Mouse (Mus musculus): ENCODE results near the gene Mtmr12. TPM values are rescaled to one million over a fixed set of nuclear protein-coding genes. Genes with fewer than 3 reads are reported as not detected.

Gene Mtmr12
- 10 to 100 TPM in 1 of 2 experiments, under 1 TPM in 1; 0.64 to 10.6 TPM for polyA plus RNA-seq (2012; fragmentation: generic; extraction: Trizol)

DNA sequence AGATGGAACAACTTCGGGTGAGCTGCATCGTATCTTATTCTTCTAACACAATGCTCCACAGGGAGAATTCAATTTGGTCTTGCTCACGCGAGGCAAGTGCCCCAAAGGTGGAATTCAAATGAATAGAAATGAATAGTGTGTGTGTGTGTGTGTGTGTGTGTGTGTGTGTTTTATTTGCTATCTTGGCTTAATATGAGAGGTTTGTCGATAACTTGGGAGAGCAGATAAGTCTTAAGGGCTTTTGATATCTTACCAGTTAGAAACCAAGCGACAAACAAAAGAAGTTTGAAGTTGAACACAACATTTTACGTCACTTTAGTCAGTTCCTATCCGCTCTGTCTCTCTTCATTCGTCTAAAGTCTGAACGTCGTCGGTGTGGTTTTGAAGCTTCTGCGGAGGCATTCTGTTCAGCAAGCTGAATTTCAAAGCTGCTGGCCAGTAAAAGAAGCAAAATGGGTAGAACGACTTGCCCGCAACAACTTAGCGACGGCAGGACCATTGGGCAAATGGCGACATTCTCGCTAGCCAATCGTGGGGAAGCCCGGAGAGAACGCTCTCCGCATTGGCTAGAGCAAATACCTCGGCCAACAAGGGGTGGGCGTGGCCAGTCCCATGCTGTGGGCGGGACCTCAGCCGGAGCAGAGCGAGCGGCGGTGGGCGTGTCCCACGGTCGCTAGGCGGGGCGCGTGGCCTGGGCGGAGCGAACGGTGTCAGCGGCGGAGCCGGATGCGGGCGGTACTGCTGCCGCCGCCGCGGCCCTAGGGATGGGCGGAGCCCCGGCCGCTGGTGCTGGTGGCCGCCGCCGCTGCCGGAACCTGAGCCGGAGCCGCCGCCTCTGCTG, at the start of gene Mtmr12:
TSS of gene Mtmr12 (plus strand) at position 710 of the 841 bp plus-strand sequence.

DNA sequence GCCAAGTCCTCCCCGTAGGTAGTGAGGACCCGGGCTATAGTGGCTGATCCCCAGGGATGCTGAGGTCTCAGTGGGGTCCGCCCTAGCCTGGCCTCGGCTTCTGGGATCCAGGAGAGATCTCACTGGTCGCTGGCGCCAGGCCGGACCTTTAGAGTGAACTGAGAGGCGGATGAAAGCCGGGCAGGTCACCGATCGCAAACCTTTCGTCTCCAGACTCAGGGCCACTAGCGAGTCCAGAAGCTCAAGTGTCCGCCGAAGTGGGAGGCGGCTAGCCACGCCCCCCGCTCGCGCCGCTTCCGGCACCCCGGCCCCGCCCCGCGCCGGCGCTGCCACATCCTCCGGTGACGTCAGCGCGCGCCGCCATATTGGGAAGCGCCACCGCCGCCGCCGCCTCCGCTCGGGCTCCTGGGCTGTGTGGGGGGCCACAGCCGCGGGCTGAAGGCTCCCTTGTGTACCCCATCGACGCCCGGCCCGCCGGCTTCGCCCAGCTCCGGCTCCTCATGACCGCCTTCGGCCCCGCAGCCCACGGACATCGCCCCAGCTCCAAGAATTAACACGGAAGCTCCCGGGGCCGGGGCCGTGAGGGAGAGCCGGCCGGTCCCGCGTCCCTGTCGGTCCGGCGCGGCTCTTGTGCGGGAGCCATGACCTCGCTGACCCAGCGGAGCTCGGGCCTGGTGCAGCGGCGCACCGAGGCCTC, 116.4 kb downstream of the Mtmr12 start, which contains the start of gene Golph3:
TSS of gene Golph3 (plus strand) at position 360 of the 697 bp plus-strand sequence.

DNA sequence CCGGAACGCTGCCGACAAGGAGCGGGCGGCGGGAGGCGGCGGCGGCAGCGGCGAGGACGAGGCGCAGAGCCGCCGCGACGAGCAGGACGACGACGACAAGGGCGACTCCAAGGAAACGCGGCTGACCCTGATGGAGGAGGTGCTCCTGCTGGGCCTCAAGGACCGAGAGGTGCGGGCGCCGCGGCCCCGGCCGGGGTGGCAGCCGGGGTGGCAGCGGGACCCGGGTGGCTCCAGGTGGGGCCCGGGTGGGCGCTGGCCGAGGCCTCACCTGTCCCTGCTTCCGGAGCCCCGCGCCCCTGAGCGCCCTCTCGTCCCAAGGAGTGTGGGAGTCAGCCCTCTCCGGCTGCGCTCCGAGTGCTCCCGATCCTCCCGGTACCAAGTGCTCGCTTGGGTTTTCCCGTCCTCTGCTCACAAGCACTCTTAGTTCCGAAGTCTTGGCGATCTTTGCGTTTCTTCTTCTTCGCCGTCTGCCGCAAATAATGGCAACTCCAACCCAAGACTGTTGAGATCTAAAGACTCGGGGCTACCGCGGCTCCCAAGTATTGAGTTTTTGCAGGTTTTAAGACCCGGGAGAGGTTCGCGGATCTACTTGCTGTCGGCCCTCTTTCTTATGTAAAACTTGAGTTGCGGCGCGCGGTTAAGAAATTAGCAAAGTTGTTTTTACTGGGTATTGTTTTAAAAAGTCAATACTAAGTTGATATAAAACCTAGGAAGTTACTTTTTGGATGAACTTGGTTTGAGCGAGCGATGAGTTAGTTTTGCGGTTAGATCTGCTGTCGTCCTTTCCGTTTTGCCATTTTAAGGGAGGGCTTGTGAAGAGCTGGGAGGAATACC, 117.2 kb downstream of the Mtmr12 start, which contains the start of gene 1810049J17Rik:
TSS of gene 1810049J17Rik (minus strand) at position 112 of the 834 bp plus-strand sequence.

Other genes with a start within 250 kb of the Mtmr12 start
- gene Sub1, start 208.0 kb upstream of the Mtmr12 start, polyA plus RNA-seq (2012; fragmentation: generic; extraction: Trizol): 100 to 1,000 TPM in 1 of 2 experiments, 10 to 100 TPM in 1; 58.1 to 139 TPM
- gene Zfr, start 87.2 kb upstream of the Mtmr12 start, polyA plus RNA-seq (2012; fragmentation: generic; extraction: Trizol): 10 to 100 TPM in 1 of 2 experiments, 1 to 10 TPM in 1; 1.2 to 19.6 TPM
- 10 to 100 TPM in 1 of 2 experiments, 1 to 10 TPM in 1; 4.8 to 29.2 TPM for gene Golph3, start 116.4 kb downstream of the Mtmr12 start, polyA plus RNA-seq (2012; fragmentation: generic; extraction: Trizol)
- gene 1810049J17Rik, start 116.9 kb downstream of the Mtmr12 start, polyA plus RNA-seq (2012; fragmentation: generic; extraction: Trizol): 10 to 100 TPM in 1 of 2 experiments, under 1 TPM in 1; 0.83 to 13.3 TPM

Measured in C3H10T1/2 (cell line).